Mouse (Mus musculus) cerebellum, postnatal 10 days (tissue): ENCODE results near the gene 1700024G13Rik.

Source experiments
- DNase-seq, 2 experiments: peaks; one replicate each; pipeline ENCODE4 v3.0.0; 2021; ENCODE audit warnings: mixed read lengths in 2 of 2

Gene 1700024G13Rik

GRCm38 (mm10) chr14:32332515-32333445 lies 55.4 kb downstream of the 1700024G13Rik start:
- DNase-seq: peak; percentile 64

DNA sequence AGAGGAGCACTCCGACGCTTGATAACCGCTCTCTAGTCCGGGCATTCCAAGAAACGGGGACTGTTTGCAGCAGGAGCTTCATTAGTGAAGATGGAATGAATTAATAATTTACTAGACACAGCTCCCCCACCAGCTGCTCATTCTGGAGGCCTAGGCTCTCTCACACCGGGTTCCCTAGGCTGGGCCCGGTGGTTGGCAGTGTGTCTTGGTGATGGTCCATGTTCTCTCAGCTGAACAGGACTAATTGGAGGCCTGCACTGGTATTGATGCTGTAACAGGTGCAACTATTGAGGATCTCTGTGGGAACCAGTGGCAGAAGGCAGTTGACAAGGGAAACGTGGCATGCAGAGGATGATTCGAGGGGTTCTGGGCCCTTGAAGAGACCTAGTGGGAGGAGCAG lies 60.8 kb downstream of the 1700024G13Rik start:
- peak; percentile 74 to 82 for DNase-seq
